Mouse (Mus musculus) left cerebral cortex, adult 11 months (tissue): ENCODE measurements at regions not wholly inside any gene's neighbourhood (a gene's known extent, or its start where the extent isn't known, plus 50 kb on each side); places are given as distances from the start of the nearest gene placed in this dataset.

Experiments used
- DNase-seq: peaks from one replicate; pipeline ENCODE4 v3.0.0; 2022; ENCODE audit warnings: low spot score

- no peak for DNase-seq
Observed at GRCm38 (mm10) chr7:76146385-76146784, 83.3 kb upstream of the Agbl1 start.

- DNase-seq, result no peak
Observed at GRCm38 (mm10) chr7:76156869-76157268, 72.8 kb upstream of the Agbl1 start.

- DNase-seq, result no peak
Observed at GRCm38 (mm10) chr7:76164191-76164590, 65.5 kb upstream of the Agbl1 start.

GRCm38 (mm10) chr7:76164735-76165630, 64.7 kb upstream of the Agbl1 start:
- no peak for DNase-seq

- DNase-seq, result no peak
Observed at GRCm38 (mm10) chr7:76170481-76170880, 59.2 kb upstream of the Agbl1 start.

- no peak for DNase-seq
Observed at GRCm38 (mm10) chr7:76176235-76176634, 53.5 kb upstream of the Agbl1 start.

- DNase-seq, result no peak
Observed at GRCm38 (mm10) chr7:76177420-76177819, 52.3 kb upstream of the Agbl1 start.
